Mouse (Mus musculus): ENCODE results near the gene Chrm5. TPM values are rescaled to one million over a fixed set of nuclear protein-coding genes. Genes with fewer than 3 reads are reported as not detected.

Chrm5 gene
- polyA plus RNA-seq, 1 experiment from 2014 or later = not detected

- no peak overlapping the region for H3K27ac ChIP-seq
- DNase-seq (peak; percentile 60), ATAC-seq (ENCODE audit: low read depth) (peak; percentile 93)
- H3K27me3 ChIP-seq = no peaks in the 10 kb centered on the region
- H3K9me3 ChIP-seq (replicated peaks) = no peaks in the 10 kb centered on the region
- peaks cover 33% of the 10 kb centered on the region for H3K4me1 ChIP-seq (replicated peaks)
- 11% methylated on average over 6 of the region's 6 CpGs for WGBS (ENCODE audit: insufficient replicate concordance)
- H3K4me2 ChIP-seq = no peak overlapping the region
- H3K4me3 ChIP-seq (replicated peaks) = no peak overlapping the region
- H3K36me3 ChIP-seq = no peaks in the 10 kb centered on the region
- no peak overlapping the region for H3K9ac ChIP-seq
Observed at GRCm38 (mm10) chr2:112501209-112501608, 20.6 kb upstream of the Chrm5 start.

- no peak overlapping the region for H3K4me3 ChIP-seq (replicated peaks)
- DNase-seq = no peak
- no peaks in the 10 kb centered on the region for H3K36me3 ChIP-seq
- H3K9me3 ChIP-seq (replicated peaks) = no peaks in the 10 kb centered on the region
- WGBS (ENCODE audit: insufficient replicate concordance) = 79% methylated on average over 7 of the region's 7 CpGs
- H3K4me1 ChIP-seq (replicated peaks) = peaks cover 45% of the 10 kb centered on the region
- H3K27me3 ChIP-seq = no peaks in the 10 kb centered on the region
- no peak for ATAC-seq (ENCODE audit: low read depth)
- no peak overlapping the region for H3K27ac ChIP-seq
- H3K9ac ChIP-seq = no peak overlapping the region
- H3K4me2 ChIP-seq = no peak overlapping the region
Observed at GRCm38 (mm10) chr2:112497851-112498250, 17.3 kb upstream of the Chrm5 start.

GRCm38 (mm10) chr2:112493539-112494260 lies 13.1 kb upstream of the Chrm5 start:
- Histone ChIP-seq H3K27me3 (no peaks in the 10 kb centered on the region), H3K36me3 (no peaks in the 10 kb centered on the region), H3K4me2 (peak overlapping the region; percentile 88), H3K4me3 (replicated peaks) (peak overlapping the region; percentile 81), H3K9ac (peak overlapping the region; percentile 95), H3K27ac (peak overlapping the region; percentile 93), H3K9me3 (replicated peaks) (no peaks in the 10 kb centered on the region), H3K4me1 (replicated peaks) (peaks cover 38% of the 10 kb centered on the region)
- WGBS (ENCODE audit: insufficient replicate concordance) = 27% methylated on average over 11 of the region's 11 CpGs
- no peak for DNase-seq
- peak; percentile 10; the same call in 1 of the 2 replicates for ATAC-seq (ENCODE audit: low read depth)

GRCm38 (mm10) chr2:112492856-112493538 lies 12.4 kb upstream of the Chrm5 start, which contains the start of gene Aven:
TSS of gene Aven (plus strand) at chr2:112492964.
- peak within 1 kb of the TSS; percentile 88 for H3K4me2 ChIP-seq
- no peaks in the 10 kb centered on the region for H3K36me3 ChIP-seq
- peaks cover 31% of the 10 kb centered on the region for H3K4me1 ChIP-seq (replicated peaks)
- ATAC-seq (ENCODE audit: low read depth) = peak; percentile 92
- no peaks in the 10 kb centered on the region for H3K9me3 ChIP-seq (replicated peaks)
- H3K27me3 ChIP-seq = no peaks in the 10 kb centered on the region
- peak within 1 kb of the TSS; percentile 81 for H3K4me3 ChIP-seq (replicated peaks)
- H3K27ac ChIP-seq = peak within 1 kb of the TSS; percentile 93
- DNase-seq = peak; percentile 58
- peak within 1 kb of the TSS; percentile 95 for H3K9ac ChIP-seq
- under 1% methylated on average over 64 of the region's 87 CpGs for WGBS (ENCODE audit: insufficient replicate concordance)

- Histone ChIP-seq H3K27me3 (no peaks in the 10 kb centered on the region), H3K27ac (peak overlapping the region; percentile 93), H3K4me3 (replicated peaks) (peak overlapping the region; percentile 81), H3K9ac (peak overlapping the region; percentile 95), H3K4me2 (peak overlapping the region; percentile 88), H3K9me3 (replicated peaks) (no peaks in the 10 kb centered on the region), H3K4me1 (replicated peaks) (peaks cover 27% of the 10 kb centered on the region), H3K36me3 (no peaks in the 10 kb centered on the region)
- ATAC-seq (ENCODE audit: low read depth) = no peak
- WGBS (ENCODE audit: insufficient replicate concordance) = 12% methylated on average over 9 of the region's 9 CpGs
- DNase-seq = no peak
Observed at GRCm38 (mm10) chr2:112492431-112492855, 11.9 kb upstream of the Chrm5 start.

GRCm38 (mm10) chr2:112491629-112492028 lies 11.1 kb upstream of the Chrm5 start:
- no peaks in the 10 kb centered on the region for H3K36me3 ChIP-seq

GRCm38 (mm10) chr2:112490483-112491196 lies 10.1 kb upstream of the Chrm5 start:
- H3K9ac ChIP-seq = no peak overlapping the region
- no peaks in the 10 kb centered on the region for H3K36me3 ChIP-seq
- 75% methylated on average over 11 of the region's 11 CpGs for WGBS (ENCODE audit: insufficient replicate concordance)
- 0 out of 2 replicates have a peak, but pooled peaks cover 3% of the 10 kb centered on the region for H3K27me3 ChIP-seq
- no peaks in the 10 kb centered on the region for H3K9me3 ChIP-seq (replicated peaks)
- no peak overlapping the region for H3K27ac ChIP-seq
- DNase-seq (no peak), ATAC-seq (ENCODE audit: low read depth) (no peak)
- H3K4me2 ChIP-seq = no peak overlapping the region
- H3K4me1 ChIP-seq (replicated peaks) = peaks cover 27% of the 10 kb centered on the region
- no peak overlapping the region for H3K4me3 ChIP-seq (replicated peaks)

More at GRCm38 (mm10) chr2:112491629-112492028, 11.1 kb upstream of the Chrm5 start:
- no peaks in the 10 kb centered on the region for H3K9me3 ChIP-seq (replicated peaks)
- H3K4me2 ChIP-seq = no peak overlapping the region
- WGBS (ENCODE audit: insufficient replicate concordance) = 61% methylated on average over 5 of the region's 5 CpGs
- H3K4me3 ChIP-seq (replicated peaks) = no peak overlapping the region
- H3K9ac ChIP-seq = no peak overlapping the region
- no peak overlapping the region for H3K27ac ChIP-seq
- peaks cover 27% of the 10 kb centered on the region for H3K4me1 ChIP-seq (replicated peaks)
- no peaks in the 10 kb centered on the region for H3K27me3 ChIP-seq
- ATAC-seq (ENCODE audit: low read depth) (no peak), DNase-seq (no peak)

- no peaks in the 10 kb centered on the region for H3K9me3 ChIP-seq (replicated peaks)
- H3K4me3 ChIP-seq (replicated peaks) = no peak overlapping the region
- H3K9ac ChIP-seq = no peak overlapping the region
- H3K4me1 ChIP-seq (replicated peaks) = no peaks in the 10 kb centered on the region
- H3K27me3 ChIP-seq = 0 out of 2 replicates have a peak, but pooled peaks cover 3% of the 10 kb centered on the region
- no peak overlapping the region for H3K27ac ChIP-seq
- WGBS (ENCODE audit: insufficient replicate concordance) = 59% methylated on average over 2 of the region's 2 CpGs
- no peak overlapping the region for H3K4me2 ChIP-seq
- H3K36me3 ChIP-seq = no peaks in the 10 kb centered on the region
- DNase-seq = no peak
- ATAC-seq (ENCODE audit: low read depth) = no peak
Observed at GRCm38 (mm10) chr2:112484886-112485285, 4.3 kb upstream of the Chrm5 start.

- Histone ChIP-seq H3K4me3 (replicated peaks) (no peak overlapping the region), H3K9ac (no peak overlapping the region), H3K4me2 (no peak overlapping the region), H3K4me1 (replicated peaks) (no peaks in the 10 kb centered on the region), H3K27ac (no peak overlapping the region), H3K36me3 (no peaks in the 10 kb centered on the region), H3K27me3 (0 out of 2 replicates have a peak, but pooled peaks cover 3% of the 10 kb centered on the region), H3K9me3 (replicated peaks) (no peaks in the 10 kb centered on the region)
- DNase-seq = no peak
- 50% methylated on average over 2 of the region's 2 CpGs for WGBS (ENCODE audit: insufficient replicate concordance)
- ATAC-seq (ENCODE audit: low read depth) = no peak
Observed at GRCm38 (mm10) chr2:112483334-112483651, 2.7 kb upstream of the Chrm5 start.

- Histone ChIP-seq H3K4me3 (replicated peaks) (no peak overlapping the region), H3K27me3 (0 out of 2 replicates have a peak, but pooled peaks cover 3% of the 10 kb centered on the region), H3K27ac (no peak overlapping the region), H3K9me3 (replicated peaks) (no peaks in the 10 kb centered on the region), H3K4me1 (replicated peaks) (no peaks in the 10 kb centered on the region), H3K9ac (no peak overlapping the region), H3K36me3 (no peaks in the 10 kb centered on the region), H3K4me2 (no peak overlapping the region)
- DNase-seq (no peak), ATAC-seq (ENCODE audit: low read depth) (no peak)
- WGBS (ENCODE audit: insufficient replicate concordance) = 62% methylated on average over 5 of the region's 5 CpGs
Observed at GRCm38 (mm10) chr2:112482533-112483333, 2.2 kb upstream of the Chrm5 start.

Data from liver, embryonic 13.5 days (tissue).